Mouse (Mus musculus): ENCODE results near the gene Spata2. TPM values are rescaled to one million over a fixed set of nuclear protein-coding genes. Genes with fewer than 3 reads are reported as not detected.

The Spata2 gene
- polyA plus RNA-seq, 1 experiment from 2014 or later: 11.2 TPM

DNA sequence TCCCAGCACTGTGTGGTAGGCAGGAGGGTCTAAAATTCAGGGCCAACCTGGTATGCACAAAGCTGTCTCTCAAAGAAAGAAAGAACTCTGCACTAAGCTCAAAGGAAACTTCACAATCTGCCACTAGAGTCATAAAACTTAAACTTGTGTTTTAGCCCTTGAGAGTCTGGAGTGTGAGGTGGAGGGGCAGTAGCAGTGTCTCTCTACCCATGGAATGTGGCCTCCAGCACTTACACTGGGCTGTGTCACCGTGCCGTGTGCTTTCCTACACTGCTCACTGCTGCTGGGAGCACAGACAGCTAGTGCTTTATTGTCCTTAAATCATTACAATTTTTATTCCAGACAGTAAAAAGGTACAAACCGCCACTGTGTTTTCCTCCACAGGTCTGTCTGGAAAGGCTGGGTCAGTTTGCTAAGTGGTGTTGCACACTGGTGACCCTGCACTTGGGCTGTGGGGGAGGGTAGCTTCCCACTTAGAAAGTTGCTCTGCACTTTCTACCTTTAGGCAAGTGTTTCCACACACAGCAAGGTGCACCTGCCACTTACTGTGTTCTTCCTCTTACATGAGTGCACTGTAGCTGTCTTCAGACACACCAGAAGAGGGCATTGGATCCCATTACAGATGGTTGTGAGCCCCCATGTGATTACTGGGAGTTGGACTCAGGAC is 15.2 kb upstream of the Spata2 start:
- Histone ChIP-seq H3K4me1 (peaks cover 20% of the 10 kb centered on the region), H3K4me2 (no peak overlapping the region)
- WGBS: 87% methylated on average over 3 of the region's 3 CpGs

GRCm38 (mm10) chr2:167506546-167507260 is 14.0 kb upstream of the Spata2 start:
- no peaks in the 10 kb centered on the region for H3K9me3 ChIP-seq
- WGBS: 91% methylated on average over 10 of the region's 10 CpGs
- no peak for ATAC-seq (ENCODE audit: insufficient read depth, low FRiP score, low read depth)
- peaks cover 20% of the 10 kb centered on the region for H3K4me1 ChIP-seq
- H3K4me2 ChIP-seq: no peak overlapping the region
- peaks cover 32% of the 10 kb centered on the region for H3K36me3 ChIP-seq
- H3K4me3 ChIP-seq (replicated peaks): no peak overlapping the region
- no peak overlapping the region for H3K27ac ChIP-seq
- H3K9ac ChIP-seq: no peak overlapping the region
- H3K27me3 ChIP-seq (replicated peaks): no peaks in the 10 kb centered on the region

More for the DNA sequence above, 15.2 kb upstream of the Spata2 start:
- Histone ChIP-seq H3K4me3 (replicated peaks) (no peak overlapping the region), H3K36me3 (peaks cover 43% of the 10 kb centered on the region), H3K27ac (no peak overlapping the region), H3K9me3 (no peaks in the 10 kb centered on the region), H3K27me3 (replicated peaks) (no peaks in the 10 kb centered on the region), H3K9ac (no peak overlapping the region)
- no peak for ATAC-seq (ENCODE audit: insufficient read depth, low FRiP score, low read depth)

DNA sequence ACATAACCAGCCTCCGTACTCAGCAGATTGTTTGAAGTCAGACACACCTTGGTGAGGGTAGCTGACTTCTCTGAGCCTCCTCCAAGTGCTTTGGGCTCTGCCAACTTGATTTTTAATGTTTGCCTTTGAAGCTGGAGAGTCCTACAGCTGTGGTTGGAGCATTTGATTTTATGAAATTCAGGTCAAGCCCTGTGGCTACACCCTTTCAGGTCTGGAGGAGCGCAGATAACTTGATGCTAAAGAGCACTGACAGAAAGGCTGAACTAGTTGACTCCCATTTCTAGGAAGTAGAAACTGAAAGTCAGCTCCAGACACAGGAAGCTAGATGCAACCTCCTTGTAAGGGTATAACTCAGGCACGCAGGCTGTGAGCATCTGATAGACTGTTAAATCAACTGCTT is 12.4 kb upstream of the Spata2 start:
- Histone ChIP-seq H3K4me1 (peaks cover 20% of the 10 kb centered on the region), H3K9me3 (no peaks in the 10 kb centered on the region), H3K4me3 (replicated peaks) (peak overlapping the region; percentile 98), H3K27me3 (replicated peaks) (no peaks in the 10 kb centered on the region), H3K9ac (no peak overlapping the region), H3K36me3 (peaks cover 24% of the 10 kb centered on the region), H3K27ac (0 out of 2 replicates have a peak overlapping the region, but pooled peaks have one; percentile 16), H3K4me2 (peak overlapping the region; percentile 92; the same call in 1 of the 2 replicates)
- ATAC-seq (ENCODE audit: insufficient read depth, low FRiP score, low read depth): no peak
- WGBS: 63% methylated on average over 3 of the region's 3 CpGs

DNA sequence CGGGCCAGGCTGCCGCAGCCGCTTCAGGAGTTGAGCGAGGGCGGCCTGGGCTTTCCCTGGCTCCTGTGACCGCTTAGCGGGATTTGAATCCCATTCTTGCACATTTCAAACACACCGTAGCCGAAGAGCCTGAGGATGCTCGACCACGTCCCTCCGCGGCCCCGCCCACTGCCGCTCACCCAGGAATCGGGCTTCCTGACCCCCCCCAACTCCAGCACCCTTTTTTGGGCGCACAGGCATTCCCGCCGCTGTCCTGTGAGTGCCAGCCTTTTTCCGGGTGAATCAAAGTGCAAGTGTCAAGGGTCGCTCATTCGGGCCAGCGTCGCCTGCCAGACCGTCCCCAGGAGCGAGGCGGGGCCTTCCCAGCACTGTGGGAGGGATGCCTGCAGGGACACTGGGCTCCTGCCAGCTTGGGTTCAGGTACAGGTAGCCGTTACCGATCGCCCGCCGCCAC is 11.2 kb upstream of the Spata2 start:
- Histone ChIP-seq H3K36me3 (peaks cover 16% of the 10 kb centered on the region), H3K9ac (peak overlapping the region; percentile 92), H3K27ac (peak overlapping the region; percentile 80), H3K4me2 (peak overlapping the region; percentile 92), H3K4me3 (replicated peaks) (peak overlapping the region; percentile 98), H3K27me3 (replicated peaks) (no peaks in the 10 kb centered on the region), H3K9me3 (no peaks in the 10 kb centered on the region), H3K4me1 (peaks cover 20% of the 10 kb centered on the region)
- under 1% methylated on average over 32 of the region's 32 CpGs for WGBS
- 0 out of 2 replicates have a peak, but pooled peaks have one; percentile 12 for ATAC-seq (ENCODE audit: insufficient read depth, low FRiP score, low read depth)

DNA sequence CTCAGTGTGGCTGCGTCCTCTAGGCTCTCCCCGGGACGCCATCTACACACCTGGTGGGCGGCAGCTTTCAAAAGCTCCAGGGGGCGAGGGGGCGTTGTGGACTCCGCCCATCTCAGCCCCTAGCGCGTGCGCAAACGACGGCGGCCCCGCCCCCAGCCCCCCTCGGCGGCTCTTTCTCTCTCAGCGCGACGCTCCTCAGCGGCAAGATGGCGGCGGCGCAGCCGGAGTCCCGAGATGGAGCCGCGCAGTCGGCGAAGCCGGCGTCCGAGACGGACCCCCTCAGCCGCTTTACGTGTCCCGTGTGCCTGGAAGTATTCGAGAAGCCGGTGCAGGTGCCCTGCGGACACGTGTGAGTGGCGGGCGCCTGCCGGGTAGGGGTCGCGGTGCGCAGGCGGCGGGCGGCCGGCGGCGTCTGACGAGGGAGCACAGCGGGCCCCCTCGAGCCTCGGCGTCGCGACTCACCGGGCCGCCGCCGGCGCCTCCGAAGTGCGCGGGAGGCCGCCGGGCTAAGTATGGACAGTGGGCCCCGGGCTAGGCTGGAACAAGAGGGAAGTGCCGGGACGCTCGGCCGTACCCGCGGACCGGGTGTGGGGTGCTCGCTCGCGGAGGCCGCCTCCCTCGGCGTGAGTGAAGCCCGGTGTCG is 10.7 kb upstream of the Spata2 start:
- peak overlapping the region; percentile 92 for H3K4me2 ChIP-seq
- H3K36me3 ChIP-seq: peaks cover 11% of the 10 kb centered on the region
- peak; percentile 86 for ATAC-seq (ENCODE audit: insufficient read depth, low FRiP score, low read depth)
- H3K4me1 ChIP-seq: peaks cover 20% of the 10 kb centered on the region
- under 1% methylated on average over 71 of the region's 85 CpGs for WGBS
- H3K9ac ChIP-seq: peak overlapping the region; percentile 92
- no peaks in the 10 kb centered on the region for H3K9me3 ChIP-seq
- H3K27ac ChIP-seq: peak overlapping the region; percentile 80
- peak overlapping the region; percentile 98 for H3K4me3 ChIP-seq (replicated peaks)
- H3K27me3 ChIP-seq (replicated peaks): no peaks in the 10 kb centered on the region

DNA sequence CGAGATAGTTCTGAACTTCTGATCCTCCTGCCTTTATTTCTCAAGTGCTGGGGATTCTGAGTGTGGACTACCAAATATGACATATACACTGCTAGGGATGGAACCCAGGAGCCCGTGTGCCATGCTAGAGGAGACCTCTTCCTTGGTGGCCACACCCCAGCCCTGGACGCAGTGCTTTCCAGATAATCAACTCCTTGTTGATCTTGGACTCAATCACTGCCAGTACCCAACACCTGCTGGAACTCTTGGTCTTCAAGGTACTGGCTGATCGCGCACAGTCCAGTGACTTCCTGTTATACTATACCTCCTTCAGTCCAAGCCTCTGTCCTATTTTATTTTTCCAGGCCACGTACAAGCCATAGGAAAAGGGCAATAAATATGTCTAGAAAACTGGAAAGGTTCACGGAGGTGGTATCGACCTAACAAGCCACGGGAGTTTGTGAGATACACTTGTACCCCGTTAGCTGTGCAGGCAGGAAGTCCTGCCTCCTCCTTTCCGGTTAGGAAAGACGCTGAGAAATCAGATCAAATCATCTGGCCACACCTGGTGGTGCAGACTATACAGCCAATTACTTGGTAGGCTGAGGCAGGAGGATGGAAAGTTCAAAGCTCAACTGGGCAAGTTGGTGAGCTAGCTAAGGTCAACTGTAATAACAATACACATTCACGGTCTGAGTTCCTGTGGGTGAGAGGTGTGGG is 10.0 kb upstream of the Spata2 start:
- peak overlapping the region; percentile 80; the same call in 1 of the 2 replicates for H3K27ac ChIP-seq
- H3K4me3 ChIP-seq (replicated peaks): peak overlapping the region; percentile 98
- no peaks in the 10 kb centered on the region for H3K9me3 ChIP-seq
- peaks cover 10% of the 10 kb centered on the region for H3K36me3 ChIP-seq
- peak overlapping the region; percentile 92 for H3K4me2 ChIP-seq
- H3K4me1 ChIP-seq: peaks cover 20% of the 10 kb centered on the region
- no peak overlapping the region for H3K9ac ChIP-seq
- H3K27me3 ChIP-seq (replicated peaks): no peaks in the 10 kb centered on the region
- ATAC-seq (ENCODE audit: insufficient read depth, low FRiP score, low read depth): peak; percentile 40; the same call in 1 of the 2 replicates
- 41% methylated on average over 13 of the region's 13 CpGs for WGBS

DNA sequence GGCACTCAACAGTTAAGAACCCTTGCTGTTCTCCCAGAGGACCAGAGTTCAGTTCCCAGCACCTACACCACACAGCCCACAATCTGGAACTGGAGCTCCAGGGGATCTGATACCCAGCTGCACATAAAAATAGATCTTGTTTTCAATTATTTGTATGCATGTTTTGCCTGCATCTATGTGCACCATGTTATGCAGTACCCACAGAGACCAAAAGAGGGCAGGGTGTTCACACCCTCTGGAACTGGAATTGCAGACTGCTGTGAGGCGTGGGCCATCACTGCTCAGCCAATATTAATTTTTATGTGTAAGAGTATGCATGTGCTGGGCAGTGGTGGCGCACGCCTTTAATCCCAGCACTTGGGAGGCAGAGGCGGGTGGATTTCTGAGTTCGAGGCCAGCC is 4.6 kb upstream of the Spata2 start:
- no peaks in the 10 kb centered on the region for H3K9me3 ChIP-seq
- 81% methylated on average over 5 of the region's 5 CpGs for WGBS

DNA sequence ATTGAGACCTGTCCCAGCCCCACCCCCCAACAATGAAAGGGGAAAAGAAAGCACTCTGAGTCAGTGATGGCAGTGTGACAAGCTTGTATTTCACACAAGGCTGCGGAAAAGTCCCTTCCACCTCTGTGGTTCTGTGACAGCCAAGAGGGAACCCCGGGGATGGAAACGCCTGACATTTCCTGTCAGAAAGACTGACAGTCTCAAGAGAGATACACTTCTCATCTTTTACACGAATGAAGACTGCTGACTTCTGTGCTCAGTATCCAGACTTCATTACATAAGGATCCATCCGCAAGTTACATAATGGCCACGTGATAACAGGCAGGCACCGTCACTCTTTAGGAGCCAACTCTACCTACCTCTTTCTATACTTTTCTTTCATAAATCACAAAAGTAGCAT is 3.8 kb upstream of the Spata2 start:
- no peaks in the 10 kb centered on the region for H3K27me3 ChIP-seq (replicated peaks)

More for the DNA sequence above, 4.6 kb upstream of the Spata2 start:
- no peak for ATAC-seq (ENCODE audit: insufficient read depth, low FRiP score, low read depth)
- no peaks in the 10 kb centered on the region for H3K27me3 ChIP-seq (replicated peaks)
- H3K4me1 ChIP-seq: 0 out of 2 replicates have a peak, but pooled peaks cover 2% of the 10 kb centered on the region
- no peak overlapping the region for H3K9ac ChIP-seq
- no peak overlapping the region for H3K27ac ChIP-seq
- no peaks in the 10 kb centered on the region for H3K36me3 ChIP-seq
- no peak overlapping the region for H3K4me2 ChIP-seq
- H3K4me3 ChIP-seq (replicated peaks): no peak overlapping the region

GRCm38 (mm10) chr2:167491757-167492708 is 654 bp downstream of the Spata2 start, which contains the start of gene Rnf114:
TSS of gene Rnf114 (plus strand) at chr2:167492645.
- peak; percentile 12; the same call in 1 of the 2 replicates for ATAC-seq (ENCODE audit: insufficient read depth, low FRiP score, low read depth)
- 3% methylated on average over 52 of the region's 52 CpGs for WGBS
- Histone ChIP-seq H3K4me3 (replicated peaks) (peak within 1 kb of the TSS; percentile 99), H3K4me1 (peaks cover 10% of the 10 kb centered on the region), H3K9me3 (no peaks in the 10 kb centered on the region), H3K9ac (peak within 1 kb of the TSS; percentile 92), H3K27me3 (replicated peaks) (no peaks in the 10 kb centered on the region), H3K36me3 (no peaks in the 10 kb centered on the region), H3K27ac (peak within 1 kb of the TSS; percentile 96), H3K4me2 (peak within 1 kb of the TSS; percentile 82)

More for the DNA sequence above, 3.8 kb upstream of the Spata2 start:
- H3K4me1 ChIP-seq: peaks cover 8% of the 10 kb centered on the region
- no peak overlapping the region for H3K4me3 ChIP-seq (replicated peaks)
- ATAC-seq (ENCODE audit: insufficient read depth, low FRiP score, low read depth): no peak
- no peak overlapping the region for H3K27ac ChIP-seq
- H3K36me3 ChIP-seq: no peaks in the 10 kb centered on the region
- WGBS: 74% methylated on average over 7 of the region's 7 CpGs
- H3K4me2 ChIP-seq: no peak overlapping the region
- no peaks in the 10 kb centered on the region for H3K9me3 ChIP-seq
- no peak overlapping the region for H3K9ac ChIP-seq

GRCm38 (mm10) chr2:167490813-167491525 is 1.7 kb downstream of the Spata2 start:
- no peak overlapping the region for H3K9ac ChIP-seq
- peak overlapping the region; percentile 82 for H3K4me2 ChIP-seq
- H3K4me1 ChIP-seq: peaks cover 17% of the 10 kb centered on the region
- H3K27ac ChIP-seq: no peak overlapping the region
- no peaks in the 10 kb centered on the region for H3K9me3 ChIP-seq
- H3K27me3 ChIP-seq (replicated peaks): no peaks in the 10 kb centered on the region
- no peak for ATAC-seq (ENCODE audit: insufficient read depth, low FRiP score, low read depth)
- H3K36me3 ChIP-seq: no peaks in the 10 kb centered on the region
- H3K4me3 ChIP-seq (replicated peaks): peak overlapping the region; percentile 99; the same call in 1 of the 2 replicates
- 75% methylated on average over 4 of the region's 4 CpGs for WGBS
